Mouse (Mus musculus): ENCODE data around the gene Cfdp1.

DNA sequence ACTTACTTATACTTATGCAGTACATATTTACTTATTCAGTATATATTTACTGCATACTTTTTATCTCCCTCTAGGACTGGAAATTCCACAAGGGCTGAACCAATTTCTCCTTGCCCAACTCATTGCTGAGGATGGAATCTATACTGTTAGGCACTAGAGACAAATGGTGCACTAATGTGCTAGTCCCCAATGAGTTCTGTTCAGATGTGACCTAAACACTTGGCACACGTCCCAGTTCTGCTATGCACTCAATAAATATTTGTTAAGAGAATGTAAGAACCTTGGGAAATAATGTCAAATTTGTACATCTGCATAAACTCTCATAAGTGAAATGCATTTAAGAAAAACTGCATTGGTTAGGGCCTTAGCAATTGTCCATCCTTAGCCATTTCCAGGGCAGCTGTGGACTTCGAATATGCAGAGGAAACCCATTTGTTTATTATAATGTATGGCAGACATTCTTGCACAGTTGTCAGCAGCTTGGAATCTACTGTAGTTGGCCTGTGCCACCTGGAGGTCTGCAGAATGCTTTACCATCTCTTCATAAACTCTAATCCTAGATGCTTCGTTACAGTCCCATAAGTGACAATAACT, 60.7 kb downstream of the Cfdp1 start:
- TF ChIP-seq CTCF (IDR thresholded peaks at IDR 0.05; ENCODE audit: extremely low read depth, insufficient read depth, low read length) = no peak
- TF ChIP-seq POLR2A (IDR thresholded peaks at IDR 0.05; ENCODE audit: extremely low read depth, insufficient read depth, low read length) = no peak

All from cortical plate, adult 2 months (tissue).